Mouse (Mus musculus) liver, adult 2 months (tissue): ENCODE data around the gene Foxp2.

Source experiments
- CTCF ChIP-seq: fragments of 200-500 bp; IDR thresholded peaks from 2 replicates; pipeline ENCODE4 v1.5.1; 2011; ENCODE audit warnings: low read depth, low read length, control low read depth
- POLR2A ChIP-seq: fragments of 200-500 bp; IDR thresholded peaks from 2 replicates; pipeline ENCODE4 v1.6.1; 2011; ENCODE audit warnings: low read length, control low read depth; ENCODE audit not compliant: insufficient read depth; ENCODE audit errors: extremely low read depth

DNA sequence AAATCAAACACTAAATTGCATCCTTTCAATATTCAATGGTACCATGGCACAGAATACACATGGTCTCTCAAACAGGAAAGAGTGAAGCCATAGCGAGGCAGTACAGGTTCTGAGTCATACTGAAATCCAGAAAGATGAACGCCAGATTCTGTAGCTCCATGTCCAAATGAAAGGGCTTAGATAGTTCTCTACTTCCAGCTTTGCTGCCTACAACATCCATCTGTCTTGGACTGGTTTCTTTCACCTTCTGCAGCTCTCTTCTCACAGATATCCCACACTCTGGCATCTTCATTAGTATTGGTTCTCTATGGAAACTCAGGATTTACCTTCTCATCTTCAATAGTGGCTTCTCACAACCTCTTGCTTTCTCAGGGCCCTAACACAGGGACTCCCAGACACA lies 417.2 kb downstream of the Foxp2 start:
- TF ChIP-seq CTCF, result no peak
- no peak for TF ChIP-seq POLR2A
